Mouse (Mus musculus): ENCODE data around the gene Ankrd11. TPM values are rescaled to one million over a fixed set of nuclear protein-coding genes. Genes with fewer than 3 reads are reported as not detected.

The Ankrd11 gene
- polyA plus RNA-seq, 1 experiment from 2014 or later = 46.5 TPM

DNA sequence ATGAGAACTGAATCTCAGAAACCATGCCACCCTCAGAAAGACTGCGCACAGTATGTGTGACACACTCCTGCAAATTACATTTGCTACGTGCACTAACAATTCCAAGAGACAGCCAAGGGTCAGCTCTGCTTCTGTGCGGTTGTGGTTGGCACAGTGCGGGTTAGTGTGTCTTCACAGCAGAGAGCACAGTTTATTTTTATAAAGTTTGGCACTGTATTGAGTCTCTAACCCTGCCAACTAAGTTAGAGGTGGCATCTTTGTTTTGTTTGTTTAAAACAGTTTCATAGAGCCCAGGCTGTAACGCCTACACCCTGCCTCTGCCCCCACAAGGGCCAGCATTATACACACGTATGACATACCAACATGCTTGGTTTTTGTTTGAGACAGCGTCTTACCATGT, 140.6 kb downstream of the Ankrd11 start:
- TF ChIP-seq EP300 (IDR thresholded peaks at IDR 0.05) (no peak), CTCF (IDR thresholded peaks at IDR 0.05) (no peak)
- DNase-seq (ENCODE audit: low spot score) (no peak), ATAC-seq (no peak)
- Histone ChIP-seq H3K36me3 (ENCODE audit: insufficient read depth, low read length) (peaks cover 25% of the 10 kb centered on the region; the same call in 1 of the 2 replicates), H3K27me3 (replicated peaks; ENCODE audit: insufficient read depth, low read length) (no peaks in the 10 kb centered on the region), H3K4me2 (replicated peaks; ENCODE audit: low read depth, low read length) (no peak overlapping the region), H3K27ac (ENCODE audit: low read length) (no peak overlapping the region), H3K9ac (replicated peaks; ENCODE audit: low read depth) (no peak overlapping the region), H3K4me3 (ENCODE audit: low read depth, low read length) (no peak overlapping the region), H3K9me3 (ENCODE audit: low read length) (no peaks in the 10 kb centered on the region), H3K4me1 (ENCODE audit: insufficient read depth, low read depth, low read length) (peaks cover 6% of the 10 kb centered on the region)
- 82% methylated on average over 7 of the region's 7 CpGs for WGBS

DNA sequence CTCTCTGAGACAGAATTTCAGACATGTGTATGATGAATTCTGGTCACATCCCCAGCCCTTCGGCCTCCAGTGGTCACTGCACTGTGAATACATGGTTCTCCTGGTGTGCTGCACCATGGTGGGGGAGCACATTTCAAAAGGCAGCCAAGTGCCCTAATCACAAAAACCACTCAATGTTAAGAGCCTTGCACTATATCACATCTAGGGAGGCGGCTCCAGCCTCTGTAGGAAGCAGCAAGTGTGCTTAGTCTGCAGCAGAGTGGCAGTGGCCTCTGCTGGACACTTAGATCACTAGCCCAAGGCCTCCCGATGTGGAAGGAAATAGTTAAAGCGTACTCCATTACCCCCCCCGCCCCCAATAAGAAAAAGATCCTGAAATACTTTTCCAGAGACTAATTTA, 143.0 kb downstream of the Ankrd11 start:
- no peak overlapping the region for H3K4me3 ChIP-seq (ENCODE audit: low read depth, low read length)
- H3K27me3 ChIP-seq (replicated peaks; ENCODE audit: insufficient read depth, low read length) = no peaks in the 10 kb centered on the region
- H3K4me2 ChIP-seq (replicated peaks; ENCODE audit: low read depth, low read length) = no peak overlapping the region
- WGBS = 58% methylated on average over 5 of the region's 5 CpGs
- peaks cover 46% of the 10 kb centered on the region; the same call in 1 of the 2 replicates for H3K36me3 ChIP-seq (ENCODE audit: insufficient read depth, low read length)
- no peak for TF ChIP-seq EP300 (IDR thresholded peaks at IDR 0.05)
- peak; percentile 23; the same call in 1 of the 2 replicates for TF ChIP-seq CTCF (IDR thresholded peaks at IDR 0.05)
- ATAC-seq (no peak), DNase-seq (ENCODE audit: low spot score) (no peak)
- no peak overlapping the region for H3K27ac ChIP-seq (ENCODE audit: low read length)
- H3K4me1 ChIP-seq (ENCODE audit: insufficient read depth, low read depth, low read length) = no peaks in the 10 kb centered on the region
- H3K9me3 ChIP-seq (ENCODE audit: low read length) = no peaks in the 10 kb centered on the region
- no peak overlapping the region for H3K9ac ChIP-seq (replicated peaks; ENCODE audit: low read depth)

DNA sequence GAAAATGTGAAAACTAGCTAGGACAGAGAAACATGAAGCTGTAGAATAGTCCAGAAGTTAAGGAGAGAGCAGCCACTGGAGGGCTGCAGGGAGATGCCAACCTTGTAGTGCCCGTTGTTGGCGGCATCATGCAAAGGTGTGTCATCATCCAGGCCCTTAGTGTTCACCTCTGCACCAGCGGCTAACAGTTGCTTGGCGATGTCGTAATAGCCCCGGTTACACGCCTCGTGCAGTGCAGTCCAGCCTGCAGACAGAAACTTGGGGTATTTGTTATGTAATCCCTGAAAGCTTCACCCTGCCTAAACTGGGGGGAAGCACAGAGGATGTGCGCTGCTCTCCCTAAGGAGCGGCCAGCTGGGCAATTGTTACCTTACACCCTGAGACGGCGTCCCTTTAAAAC, 143.6 kb downstream of the Ankrd11 start:
- WGBS = 86% methylated on average over 12 of the region's 12 CpGs
- peaks cover 48% of the 10 kb centered on the region; the same call in 1 of the 2 replicates for H3K36me3 ChIP-seq (ENCODE audit: insufficient read depth, low read length)
- TF ChIP-seq CTCF (IDR thresholded peaks at IDR 0.05) = no peak
- TF ChIP-seq EP300 (IDR thresholded peaks at IDR 0.05) = no peak
- no peaks in the 10 kb centered on the region for H3K9me3 ChIP-seq (ENCODE audit: low read length)
- H3K9ac ChIP-seq (replicated peaks; ENCODE audit: low read depth) = no peak overlapping the region
- DNase-seq (ENCODE audit: low spot score) (peak; percentile 28), ATAC-seq (peak; percentile 28; the same call in 1 of the 2 replicates)
- H3K4me1 ChIP-seq (ENCODE audit: insufficient read depth, low read depth, low read length) = no peaks in the 10 kb centered on the region
- no peaks in the 10 kb centered on the region for H3K27me3 ChIP-seq (replicated peaks; ENCODE audit: insufficient read depth, low read length)
- no peak overlapping the region for H3K27ac ChIP-seq (ENCODE audit: low read length)
- no peak overlapping the region for H3K4me3 ChIP-seq (ENCODE audit: low read depth, low read length)
- no peak overlapping the region for H3K4me2 ChIP-seq (replicated peaks; ENCODE audit: low read depth, low read length)

DNA sequence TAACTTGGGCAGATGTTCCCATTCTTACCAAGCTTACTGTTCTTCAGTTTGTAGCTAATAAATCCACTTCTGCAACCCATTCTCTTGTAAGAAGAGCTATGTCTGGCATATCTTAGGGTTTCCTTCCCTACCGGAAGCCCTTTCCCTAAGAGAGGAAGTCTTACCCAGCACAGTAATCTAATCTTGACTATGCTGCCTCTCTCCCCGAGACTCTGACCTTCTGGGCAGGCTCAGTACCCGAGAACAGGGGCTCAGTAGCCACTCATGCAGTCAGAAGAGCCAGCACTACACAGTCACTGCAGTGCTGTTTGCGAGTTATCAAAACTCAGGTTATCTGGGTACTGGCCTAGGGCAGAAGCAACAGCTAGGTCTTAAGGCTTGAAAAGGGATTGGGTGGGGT, 144.1 kb downstream of the Ankrd11 start:
- 71% methylated on average over 4 of the region's 4 CpGs for WGBS
- no peak overlapping the region for H3K27ac ChIP-seq (ENCODE audit: low read length)
- ATAC-seq (no peak), DNase-seq (ENCODE audit: low spot score) (no peak)
- TF ChIP-seq EP300 (IDR thresholded peaks at IDR 0.05) (no peak), CTCF (IDR thresholded peaks at IDR 0.05) (no peak)
- H3K4me2 ChIP-seq (replicated peaks; ENCODE audit: low read depth, low read length) = no peak overlapping the region
- H3K9me3 ChIP-seq (ENCODE audit: low read length) = no peaks in the 10 kb centered on the region
- no peaks in the 10 kb centered on the region for H3K4me1 ChIP-seq (ENCODE audit: insufficient read depth, low read depth, low read length)
- H3K9ac ChIP-seq (replicated peaks; ENCODE audit: low read depth) = no peak overlapping the region
- H3K36me3 ChIP-seq (ENCODE audit: insufficient read depth, low read length) = peaks cover 52% of the 10 kb centered on the region; the same call in 1 of the 2 replicates
- no peak overlapping the region for H3K4me3 ChIP-seq (ENCODE audit: low read depth, low read length)
- H3K27me3 ChIP-seq (replicated peaks; ENCODE audit: insufficient read depth, low read length) = no peaks in the 10 kb centered on the region

DNA sequence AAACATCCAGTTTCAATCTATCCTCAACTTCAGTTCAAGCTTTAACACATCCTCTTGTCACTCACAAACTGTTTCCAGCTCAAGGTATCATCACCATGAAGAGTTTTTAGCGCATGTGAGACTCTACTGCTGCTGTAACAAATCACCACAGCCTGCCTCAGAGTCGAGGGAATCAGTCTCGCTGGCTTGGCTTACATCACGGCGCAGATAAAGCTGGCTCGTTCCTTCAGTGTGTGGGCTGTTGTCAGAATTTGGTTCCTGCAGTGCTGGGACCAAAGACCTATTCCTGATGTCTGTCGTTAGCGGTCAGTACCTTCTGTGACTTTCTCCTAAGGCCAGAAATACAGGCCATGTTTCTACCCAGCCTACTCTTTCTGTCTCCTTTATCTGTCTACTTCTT, 144.9 kb downstream of the Ankrd11 start:
- no peaks in the 10 kb centered on the region for H3K9me3 ChIP-seq (ENCODE audit: low read length)
- peaks cover 55% of the 10 kb centered on the region; the same call in 1 of the 2 replicates for H3K36me3 ChIP-seq (ENCODE audit: insufficient read depth, low read length)
- H3K27me3 ChIP-seq (replicated peaks; ENCODE audit: insufficient read depth, low read length) = no peaks in the 10 kb centered on the region
- H3K4me1 ChIP-seq (ENCODE audit: insufficient read depth, low read depth, low read length) = no peaks in the 10 kb centered on the region
- ATAC-seq = no peak
- no peak overlapping the region for H3K4me3 ChIP-seq (ENCODE audit: low read depth, low read length)
- DNase-seq (ENCODE audit: low spot score) = no peak
- no peak overlapping the region for H3K4me2 ChIP-seq (replicated peaks; ENCODE audit: low read depth, low read length)
- no peak overlapping the region for H3K9ac ChIP-seq (replicated peaks; ENCODE audit: low read depth)
- TF ChIP-seq EP300 (IDR thresholded peaks at IDR 0.05) (no peak), CTCF (IDR thresholded peaks at IDR 0.05) (no peak)
- no peak overlapping the region for H3K27ac ChIP-seq (ENCODE audit: low read length)
- WGBS = 91% methylated on average over 8 of the region's 8 CpGs

DNA sequence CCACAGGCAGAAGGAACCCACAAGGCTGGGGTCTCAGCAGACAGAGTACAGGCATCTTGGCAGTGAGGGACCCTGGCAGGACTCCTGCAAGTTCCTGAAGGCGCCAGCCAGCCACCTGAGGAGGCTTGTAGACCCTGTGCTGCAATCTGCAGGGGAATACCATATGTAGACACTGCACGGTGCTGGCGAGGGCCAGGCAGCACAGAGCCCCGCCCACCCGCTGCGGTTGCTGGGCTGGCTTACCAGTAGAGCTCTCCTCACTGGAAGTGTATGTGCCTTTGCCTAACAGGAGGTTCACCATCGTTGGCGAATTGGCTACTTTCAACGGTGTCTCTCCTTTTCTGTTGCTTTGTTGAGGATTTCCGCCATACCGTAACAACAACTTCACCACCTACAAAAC, 145.8 kb downstream of the Ankrd11 start:
- H3K27me3 ChIP-seq (replicated peaks; ENCODE audit: insufficient read depth, low read length) = no peaks in the 10 kb centered on the region
- no peak overlapping the region for H3K27ac ChIP-seq (ENCODE audit: low read length)
- ATAC-seq (no peak), DNase-seq (ENCODE audit: low spot score) (no peak)
- H3K4me3 ChIP-seq (ENCODE audit: low read depth, low read length) = no peak overlapping the region
- 89% methylated on average over 11 of the region's 11 CpGs for WGBS
- H3K9me3 ChIP-seq (ENCODE audit: low read length) = no peaks in the 10 kb centered on the region
- H3K4me2 ChIP-seq (replicated peaks; ENCODE audit: low read depth, low read length) = no peak overlapping the region
- H3K36me3 ChIP-seq (ENCODE audit: insufficient read depth, low read length) = peaks cover 62% of the 10 kb centered on the region; the same call in 1 of the 2 replicates
- TF ChIP-seq EP300 (IDR thresholded peaks at IDR 0.05) (no peak), CTCF (IDR thresholded peaks at IDR 0.05) (no peak)
- H3K4me1 ChIP-seq (ENCODE audit: insufficient read depth, low read depth, low read length) = no peaks in the 10 kb centered on the region
- H3K9ac ChIP-seq (replicated peaks; ENCODE audit: low read depth) = no peak overlapping the region

DNA sequence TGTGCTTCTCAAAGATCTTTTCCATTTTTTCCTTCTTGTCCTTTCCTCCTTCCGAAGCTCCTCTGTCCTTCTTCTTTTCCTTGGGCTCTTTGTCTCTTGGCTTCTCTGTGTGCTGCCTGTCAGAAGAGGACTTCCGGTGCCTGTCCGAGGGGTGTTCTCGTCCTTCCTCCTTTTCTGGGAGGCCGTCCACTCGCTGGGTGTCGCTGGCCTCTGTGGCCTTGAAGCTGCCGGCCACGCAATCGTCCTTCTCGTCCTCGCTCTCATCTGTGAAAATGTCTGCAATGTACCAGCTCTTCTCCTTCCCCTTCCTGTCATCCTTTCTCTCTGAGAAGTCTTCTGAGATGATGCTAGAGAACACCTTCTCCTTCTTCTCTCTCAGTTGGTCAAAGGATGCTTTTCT, 148.6 kb downstream of the Ankrd11 start:
- Histone ChIP-seq H3K27me3 (replicated peaks; ENCODE audit: insufficient read depth, low read length) (no peaks in the 10 kb centered on the region), H3K9ac (replicated peaks; ENCODE audit: low read depth) (no peak overlapping the region), H3K4me3 (ENCODE audit: low read depth, low read length) (no peak overlapping the region), H3K27ac (ENCODE audit: low read length) (no peak overlapping the region), H3K36me3 (ENCODE audit: insufficient read depth, low read length) (peaks cover 74% of the 10 kb centered on the region; the same call in 1 of the 2 replicates), H3K4me2 (replicated peaks; ENCODE audit: low read depth, low read length) (no peak overlapping the region), H3K4me1 (ENCODE audit: insufficient read depth, low read depth, low read length) (no peaks in the 10 kb centered on the region), H3K9me3 (ENCODE audit: low read length) (no peaks in the 10 kb centered on the region)
- WGBS = 78% methylated on average over 12 of the region's 12 CpGs
- DNase-seq (ENCODE audit: low spot score) (no peak), ATAC-seq (no peak)
- TF ChIP-seq EP300 (IDR thresholded peaks at IDR 0.05) = no peak
- TF ChIP-seq CTCF (IDR thresholded peaks at IDR 0.05) = no peak
